Mouse (Mus musculus) thymus, adult 2 months (tissue): ENCODE data around the gene Foxi3. TPM values are rescaled to one million over a fixed set of nuclear protein-coding genes. Genes with fewer than 3 reads are reported as not detected.

ENCODE experiments used
- DNase-seq: peaks from one replicate; pipeline ENCODE4 v3.0.0; 2021
- H3K27ac ChIP-seq: fragments of 200-500 bp; 2 replicates; pipeline ENCODE4 v1.5.1; 2012; ENCODE audit warnings: low read length, control low read depth; ENCODE audit not compliant: control insufficient read depth, insufficient read depth
- H3K27me3 ChIP-seq: fragments of 200-500 bp; 2 replicates; pipeline ENCODE4 v1.6.1; 2012; ENCODE audit warnings: mild to moderate bottlenecking, low read length, moderate library complexity, mixed read lengths; ENCODE audit not compliant: control insufficient read depth, insufficient read depth
- H3K36me3 ChIP-seq: fragments of 200-500 bp; 2 replicates; pipeline ENCODE4 v1.6.1; 2012; ENCODE audit warnings: mild to moderate bottlenecking, low read length, moderate library complexity; ENCODE audit not compliant: control insufficient read depth, insufficient read depth
- H3K4me1 ChIP-seq: fragments of 200-500 bp; replicated peaks from 2 replicates; pipeline ENCODE4 v1.6.1; 2012; ENCODE audit warnings: low read length; ENCODE audit not compliant: control insufficient read depth, insufficient read depth
- H3K4me3 ChIP-seq: fragments of 200-500 bp; 2 replicates; pipeline ENCODE4 v1.5.1; 2012; ENCODE audit warnings: mild to moderate bottlenecking, low read length, control low read depth, moderate library complexity; ENCODE audit not compliant: control insufficient read depth, insufficient read depth
- CTCF ChIP-seq: fragments of 200-500 bp; IDR thresholded peaks from 2 replicates; pipeline ENCODE4 v1.5.1; 2012; ENCODE audit warnings: mild to moderate bottlenecking, control low read depth, low read length, moderate library complexity, borderline replicate concordance; ENCODE audit not compliant: control insufficient read depth, poor library complexity, insufficient read depth; ENCODE audit errors: extremely low read depth
- POLR2A ChIP-seq: fragments of 200-500 bp; IDR thresholded peaks from 2 replicates; pipeline ENCODE4 v1.6.1; 2012; ENCODE audit warnings: mild to moderate bottlenecking, low read length, control low read depth, moderate library complexity; ENCODE audit not compliant: control insufficient read depth, poor library complexity, insufficient read depth; ENCODE audit errors: extremely low read depth
- WGBS: fragments of 180-500 bp; shearing (Covaris S2); methylation state at CpG from one replicate; pipeline ENCODE4 v1.1.7; 2018; 5-methylcytosine and 5-hydroxymethylcytosine counted together
- polyA plus RNA-seq: library from polyadenylated mRNA; depleted of rRNA; stranded (reverse); fragments of >200 nt; gene quantifications from 2 replicates; pipeline ENCODE4 v1.2.3, GENCODE M21; 2012

Foxi3 gene
- polyA plus RNA-seq, 1 experiment, result 0.08 TPM

GRCm38 (mm10) chr6:70921274-70922074 lies 34.9 kb upstream of the Foxi3 start:
- DNase-seq, result peak; percentile 28
- 27% methylated on average over 22 of the region's 22 CpGs for WGBS
- Histone ChIP-seq H3K4me3 (no peak overlapping the region), H3K36me3 (no peaks in the 10 kb centered on the region), H3K27me3 (no peaks in the 10 kb centered on the region), H3K4me1 (no peaks in the 10 kb centered on the region), H3K27ac (no peak overlapping the region)
- TF ChIP-seq POLR2A (no peak), CTCF (no peak; the same call in 1 of the 2 replicates)

GRCm38 (mm10) chr6:70931801-70932200 lies 24.5 kb upstream of the Foxi3 start:
- WGBS, result 94% methylated on average over 2 of the region's 2 CpGs
- no peak for TF ChIP-seq POLR2A
- TF ChIP-seq CTCF, result no peak

GRCm38 (mm10) chr6:70953274-70953673 lies 3.1 kb upstream of the Foxi3 start:
- H3K27ac ChIP-seq, result no peak overlapping the region
- peaks cover 9% of the 10 kb centered on the region; the same call in 1 of the 2 replicates for H3K4me1 ChIP-seq
- H3K36me3 ChIP-seq, result no peaks in the 10 kb centered on the region
- no peak for TF ChIP-seq CTCF
- TF ChIP-seq POLR2A, result no peak
- H3K4me3 ChIP-seq, result no peak overlapping the region
- peaks cover 24% of the 10 kb centered on the region for H3K27me3 ChIP-seq
- DNase-seq, result no peak
- WGBS, result 75% methylated on average over 7 of the region's 7 CpGs

More at GRCm38 (mm10) chr6:70931801-70932200, 24.5 kb upstream of the Foxi3 start:
- Histone ChIP-seq H3K4me3 (no peak overlapping the region), H3K4me1 (no peaks in the 10 kb centered on the region), H3K36me3 (no peaks in the 10 kb centered on the region), H3K27ac (no peak overlapping the region), H3K27me3 (no peaks in the 10 kb centered on the region)
- DNase-seq, result no peak

GRCm38 (mm10) chr6:70954040-70954439 lies 2.3 kb upstream of the Foxi3 start:
- Histone ChIP-seq H3K4me3 (no peak overlapping the region), H3K27me3 (peaks cover 24% of the 10 kb centered on the region), H3K4me1 (peaks cover 9% of the 10 kb centered on the region; the same call in 1 of the 2 replicates), H3K27ac (no peak overlapping the region), H3K36me3 (no peaks in the 10 kb centered on the region)
- no peak for TF ChIP-seq POLR2A
- TF ChIP-seq CTCF, result no peak
- DNase-seq, result no peak
- WGBS, result 9% methylated on average over 6 of the region's 6 CpGs

DNA sequence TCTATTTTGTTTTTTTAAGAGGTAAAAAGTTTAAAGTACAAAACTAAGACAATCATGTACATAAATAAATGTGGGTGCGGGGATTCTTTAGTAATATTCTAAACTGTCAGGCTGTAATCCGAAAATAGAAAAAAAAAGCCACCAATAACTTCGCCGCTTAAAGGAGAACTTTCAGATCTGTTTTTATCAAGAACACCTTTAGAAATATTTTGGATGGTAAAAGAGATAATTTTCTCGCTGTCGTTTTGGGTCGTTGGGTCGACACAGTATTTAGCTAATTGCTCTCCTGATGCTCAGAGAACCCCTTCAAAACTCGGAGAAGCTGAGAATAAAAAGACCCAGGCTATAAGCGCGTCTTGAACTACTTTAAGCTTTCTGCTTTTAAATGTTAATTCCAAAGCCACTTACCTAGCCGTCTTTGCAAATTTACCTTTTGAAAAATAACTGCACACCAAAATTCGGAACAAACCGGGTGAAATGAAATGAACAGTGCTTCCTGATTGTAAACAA lies 985 bp upstream of the Foxi3 start:
- WGBS, result 8% methylated on average over 14 of the region's 14 CpGs
- TF ChIP-seq CTCF (no peak), POLR2A (no peak)
- no peak overlapping the region for H3K27ac ChIP-seq
- no peak for DNase-seq
- H3K36me3 ChIP-seq, result no peaks in the 10 kb centered on the region
- H3K4me1 ChIP-seq, result peaks cover 9% of the 10 kb centered on the region; the same call in 1 of the 2 replicates
- no peak overlapping the region for H3K4me3 ChIP-seq
- peaks cover 24% of the 10 kb centered on the region for H3K27me3 ChIP-seq

GRCm38 (mm10) chr6:70955841-70956240 lies 490 bp upstream of the Foxi3 start:
- no peak for DNase-seq
- H3K27ac ChIP-seq, result no peak overlapping the region
- H3K4me3 ChIP-seq, result no peak overlapping the region
- TF ChIP-seq CTCF (no peak), POLR2A (no peak)
- peaks cover 9% of the 10 kb centered on the region; the same call in 1 of the 2 replicates for H3K4me1 ChIP-seq
- H3K36me3 ChIP-seq, result no peaks in the 10 kb centered on the region
- peaks cover 24% of the 10 kb centered on the region for H3K27me3 ChIP-seq
- 8% methylated on average over 12 of the region's 12 CpGs for WGBS

DNA sequence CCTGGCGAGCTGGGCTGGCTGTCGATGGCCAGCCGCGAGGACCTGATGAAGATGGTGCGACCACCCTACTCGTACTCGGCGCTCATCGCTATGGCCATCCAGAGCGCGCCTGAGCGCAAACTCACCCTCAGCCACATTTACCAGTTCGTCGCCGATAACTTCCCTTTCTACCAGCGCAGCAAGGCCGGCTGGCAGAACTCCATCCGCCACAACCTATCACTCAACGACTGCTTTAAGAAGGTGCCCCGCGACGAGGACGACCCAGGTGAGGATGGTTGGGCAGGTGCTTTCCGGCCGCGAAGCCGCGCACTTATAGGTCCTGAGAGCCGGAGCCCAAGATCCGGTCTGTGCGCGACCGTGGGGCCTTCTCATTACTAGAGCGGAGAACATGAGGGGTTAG lies 605 bp downstream of the Foxi3 start:
- H3K4me1 ChIP-seq, result peaks cover 9% of the 10 kb centered on the region; the same call in 1 of the 2 replicates
- no peak overlapping the region for H3K4me3 ChIP-seq
- no peak overlapping the region for H3K27ac ChIP-seq
- no peaks in the 10 kb centered on the region for H3K36me3 ChIP-seq
- peaks cover 24% of the 10 kb centered on the region for H3K27me3 ChIP-seq
- 2% methylated on average over 34 of the region's 34 CpGs for WGBS
- TF ChIP-seq CTCF (no peak), POLR2A (no peak)
- no peak for DNase-seq
